Mouse (Mus musculus) left cerebral cortex, postnatal 25 days (tissue): ENCODE measurements around the gene 1700086D15Rik. TPM values are rescaled to one million over a fixed set of nuclear protein-coding genes. Genes with fewer than 3 reads are reported as not detected.

Source experiments
- total RNA-seq, 2 experiments: library from RNA; stranded (reverse); gene quantifications; 2 replicates each; pipeline ENCODE4 v1.2.3; 2021

Gene 1700086D15Rik
- total RNA-seq, 2 experiments from 2014 or later: 2.7 to 4.5 TPM

Other genes with a start within 250 kb of the 1700086D15Rik start
- 10 to 100 TPM; 27.3 to 28.0 TPM for gene Elac2, start 180.9 kb downstream of the 1700086D15Rik start, total RNA-seq
- gene Arhgap44, start 3.1 kb upstream of the 1700086D15Rik start, total RNA-seq: 100 to 1,000 TPM; 148 to 149 TPM
- under 1 TPM; 0.53 to 0.85 TPM for gene Myocd, start 110.1 kb upstream of the 1700086D15Rik start, total RNA-seq